In the genomic region with DNA sequence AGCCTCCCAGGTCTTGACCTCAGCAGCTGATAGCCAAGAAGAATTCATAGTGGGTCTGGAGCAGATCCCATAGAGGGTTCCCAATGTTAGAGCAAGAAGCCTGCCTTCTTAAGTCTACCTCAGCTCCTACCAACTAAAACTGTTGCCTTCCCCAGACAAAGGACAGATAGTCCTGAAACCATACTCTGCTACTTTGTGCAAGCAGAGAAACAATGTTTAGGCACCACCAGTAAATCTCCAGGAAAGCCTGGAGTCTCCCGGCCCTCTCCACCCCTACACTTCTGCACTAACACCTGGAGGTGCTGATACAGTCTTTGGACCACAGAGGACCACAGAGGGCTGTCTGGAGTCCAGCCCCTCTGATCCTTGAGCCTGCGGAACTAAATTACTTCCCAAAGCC, we compare ENCODE assay signal across 12 mouse cellular contexts. TPM values are rescaled to one million over a fixed set of nuclear protein-coding genes. Genes with fewer than 3 reads are reported as not detected.
DNase-seq lines count a peak whose midpoint lies in the region; ATAC-seq and TF ChIP-seq lines count a peak whose summit lies in the region.
"Had no signal": no experiment of that assay in that cellular context is flagged by ENCODE, and none has a peak within 500 bp of the region (broad histone marks: within the 10 kb centered on the region; RNA-seq: fewer than 3 reads in every experiment).

No protein-coding gene starts in this region.

- no peak overlapping the region for H3K4me2 ChIP-seq in forebrain, embryonic 15.5 days (replicated peaks)
- H3K4me2 ChIP-seq: liver, embryonic 15.5 days; midbrain, embryonic 13.5 days had no signal

- no peak for TF ChIP-seq POLR2A in cortical plate, adult 2 months (IDR thresholded peaks at IDR 0.05; ENCODE audit: extremely low read depth, insufficient read depth, low read length)

- no peak overlapping the region for H3K9ac ChIP-seq in forebrain, embryonic 15.5 days (replicated peaks)
- H3K9ac ChIP-seq: liver, embryonic 15.5 days; midbrain, embryonic 13.5 days had no signal

- H3K4me1 ChIP-seq in cortical plate, adult 2 months (ENCODE audit: control insufficient read depth, insufficient read depth, low read length), result peaks cover 10% of the 10 kb centered on the region
- H3K4me1 ChIP-seq in forebrain, embryonic 15.5 days, result peaks cover 27% of the 10 kb centered on the region

- 83% methylated on average over 2 of the region's 2 CpGs for WGBS in forebrain, embryonic 15.5 days

- no peak for TF ChIP-seq CTCF in layer of hippocampus, adult 2 months (conservative IDR thresholded peaks at IDR 0.05)
- TF ChIP-seq CTCF in cortical plate, adult 2 months (IDR thresholded peaks at IDR 0.05; ENCODE audit: extremely low read depth, insufficient read depth, low read length), result no peak

- H3K27ac ChIP-seq in layer of hippocampus, adult 2 months, result peak overlapping the region; percentile 75
- H3K27ac ChIP-seq in cortical plate, adult 2 months (ENCODE audit: insufficient read depth, low read length), result peak overlapping the region; percentile 63; the same call in 1 of the 2 replicates
- H3K27ac ChIP-seq in forebrain, embryonic 15.5 days (replicated peaks), result peak overlapping the region; percentile 89
- H3K27ac ChIP-seq: liver, embryonic 15.5 days; midbrain, embryonic 13.5 days had no signal

- no peaks in the 10 kb centered on the region for H3K36me3 ChIP-seq in forebrain, embryonic 15.5 days
- H3K36me3 ChIP-seq: liver, embryonic 15.5 days had no signal

- no peaks in the 10 kb centered on the region for H3K27me3 ChIP-seq in forebrain, embryonic 15.5 days
- H3K27me3 ChIP-seq: liver, embryonic 15.5 days; midbrain, embryonic 13.5 days had no signal

- ATAC-seq in forebrain, embryonic 15.5 days (replicated peaks), result no peak

- H3K4me3 ChIP-seq in layer of hippocampus, adult 2 months, result no peak overlapping the region
- no peak overlapping the region for H3K4me3 ChIP-seq in cortical plate, adult 2 months (ENCODE audit: insufficient read depth, low read length)
- H3K4me3 ChIP-seq in forebrain, embryonic 15.5 days, result no peak overlapping the region
- H3K4me3 ChIP-seq: liver, embryonic 15.5 days; midbrain, embryonic 13.5 days; myocyte had no signal

- peak; percentile 76 for DNase-seq in heart, adult 11 months
- DNase-seq in heart, adult 9 months (ENCODE audit: low spot score in 2 of 2), result no peak
- DNase-seq in layer of hippocampus, adult 2 months (ENCODE audit: low spot score in 2 of 2), result no peak
- no peak for DNase-seq in layer of hippocampus, adult 9-10 months (ENCODE audit: low spot score)
- no peak for DNase-seq in embryo, embryonic 9.5 days (ENCODE audit: extremely low spot score)
- DNase-seq: kidney, adult 11 months had no signal

- H3K9me3 ChIP-seq in forebrain, embryonic 15.5 days, result no peaks in the 10 kb centered on the region
- H3K9me3 ChIP-seq: liver, embryonic 15.5 days; midbrain, embryonic 13.5 days had no signal

RNA-seq across cellular contexts. Expression of a gene that starts 12.5 kb away (rescaled TPM):
- 10 to 100 TPM; 13.2 to 14.5 TPM for total RNA-seq in layer of hippocampus, adult 2 months (2021)
- 14.3 and 14.8 TPM in 2 replicates for polyA plus RNA-seq in cortical plate, adult 2 months (2012; rRNA removed)
- 6.6 and 7.1 TPM in 2 replicates for polyA plus RNA-seq in forebrain, embryonic 15.5 days (2015; fragmentation: Nextera tagmentation; extraction: Ambion mirVana)

RNA-seq across cellular contexts. Expression of a gene that starts 12.8 kb away (rescaled TPM):
- 10 to 100 TPM; 14.3 to 14.6 TPM for total RNA-seq in layer of hippocampus, adult 2 months (2021)
- 15.9 and 16.4 TPM in 2 replicates for polyA plus RNA-seq in cortical plate, adult 2 months (2012; rRNA removed)
- polyA plus RNA-seq in forebrain, embryonic 15.5 days (2015; fragmentation: Nextera tagmentation; extraction: Ambion mirVana), result 4.4 and 5.8 TPM in 2 replicates
- total RNA-seq: granulocyte monocyte progenitor cell, adult 5-6 weeks had no signal

RNA-seq across cellular contexts. Expression of a gene that starts 26.8 kb away (rescaled TPM):
- total RNA-seq in layer of hippocampus, adult 2 months (2021), result 10 to 100 TPM; 10.1 to 10.2 TPM
- polyA plus RNA-seq in cortical plate, adult 2 months (2012; rRNA removed), result 11.9 and 13.2 TPM in 2 replicates
- polyA plus RNA-seq in forebrain, embryonic 15.5 days (2015; fragmentation: Nextera tagmentation; extraction: Ambion mirVana), result 18.9 and 19.0 TPM in 2 replicates

RNA-seq across cellular contexts. Expression of a gene that starts 55.1 kb away (rescaled TPM):
- total RNA-seq in layer of hippocampus, adult 2 months (2021), result 100 to 1,000 TPM; 206 to 221 TPM
- polyA plus RNA-seq in cortical plate, adult 2 months (2012; rRNA removed), result 215 and 243 TPM in 2 replicates
- polyA plus RNA-seq in forebrain, embryonic 15.5 days (2015; fragmentation: Nextera tagmentation; extraction: Ambion mirVana), result 460 and 479 TPM in 2 replicates
